Mouse (Mus musculus) heart, postnatal 10 days (tissue): ENCODE results near the gene Scn11a. TPM values are rescaled to one million over a fixed set of nuclear protein-coding genes. Genes with fewer than 3 reads are reported as not detected.

Experiments
- DNase-seq, 2 experiments: peaks; one replicate each; pipeline ENCODE4 v3.0.0; 2021
- intact Hi-C: fragments of 180-260 bp; cut with DNase I; formaldehyde crosslinking; loops from one replicate; pipeline ENCODE4 v1.15.1; 2025
- total RNA-seq, 2 experiments: library from RNA; stranded (reverse); gene quantifications; 2 replicates each; pipeline ENCODE4 v1.2.3; 2021

Scn11a gene
- total RNA-seq, result under 1 TPM; 0.07 to 0.12 TPM

GRCm38 (mm10) chr9:119825297-119825696 lies at the start of gene Scn11a:
Gene Scn11a, minus strand, starts transcription at chr9:119825456.
- intact Hi-C loops, result no loop called here
- no peak for DNase-seq

GRCm38 (mm10) chr9:119854170-119854569 lies 28.9 kb upstream of the Scn11a start:
- intact Hi-C loops, result no loop called here
- no peak for DNase-seq

GRCm38 (mm10) chr9:119853071-119853846 lies 28.0 kb upstream of the Scn11a start:
- intact Hi-C loops, result no loop called here
- DNase-seq, result no peak

GRCm38 (mm10) chr9:119852347-119853030 lies 27.2 kb upstream of the Scn11a start:
- intact Hi-C loops, result no loop called here
- DNase-seq, result no peak

- no peak for DNase-seq
- intact Hi-C loops, result no loop called here
These were observed 24.0 kb upstream of the Scn11a start for GRCm38 (mm10) chr9:119849214-119849613.

- intact Hi-C loops, result no loop called here
- DNase-seq, result no peak
These were observed 23.4 kb upstream of the Scn11a start for GRCm38 (mm10) chr9:119848671-119849070.

- intact Hi-C loops, result no loop called here
- no peak for DNase-seq
These were observed 21.9 kb upstream of the Scn11a start for GRCm38 (mm10) chr9:119847187-119847586.

- intact Hi-C loops, result no loop called here
These were observed 19.5 kb upstream of the Scn11a start for GRCm38 (mm10) chr9:119844724-119845123.

GRCm38 (mm10) chr9:119843549-119843948 lies 18.3 kb upstream of the Scn11a start:
- DNase-seq, result no peak
- intact Hi-C loops, result loop anchor here (2.0 kb wide), 1 partner anchor 51 kb away; no protein-coding TSS in a partner anchor

More at GRCm38 (mm10) chr9:119844724-119845123, 19.5 kb upstream of the Scn11a start:
- DNase-seq, result no peak

- DNase-seq, result no peak
- intact Hi-C loops, result loop anchor here (2.0 kb wide), 1 partner anchor 50 kb away; no protein-coding TSS in a partner anchor
These were observed 17.4 kb upstream of the Scn11a start for GRCm38 (mm10) chr9:119842541-119843169.

- intact Hi-C loops, result loop anchor here (2.0 kb wide), 1 partner anchor 49 kb away; no protein-coding TSS in a partner anchor
- no peak for DNase-seq
These were observed 16.8 kb upstream of the Scn11a start for GRCm38 (mm10) chr9:119842091-119842490.

- no peak for DNase-seq
- intact Hi-C loops, result no loop called here
These were observed 15.9 kb upstream of the Scn11a start for GRCm38 (mm10) chr9:119841159-119841558.

GRCm38 (mm10) chr9:119835581-119836125 lies 10.4 kb upstream of the Scn11a start:
- intact Hi-C loops, result no loop called here

GRCm38 (mm10) chr9:119831001-119831400 lies 5.7 kb upstream of the Scn11a start:
- intact Hi-C loops, result no loop called here
- DNase-seq, result peak; percentile 8 to 19

More at GRCm38 (mm10) chr9:119835581-119836125, 10.4 kb upstream of the Scn11a start:
- no peak for DNase-seq

- no peak for DNase-seq
- intact Hi-C loops, result no loop called here
These were observed 1.5 kb downstream of the Scn11a start for GRCm38 (mm10) chr9:119823722-119824121.

- intact Hi-C loops, result no loop called here
- no peak for DNase-seq
These were observed 11.6 kb downstream of the Scn11a start for GRCm38 (mm10) chr9:119813631-119814030.

- intact Hi-C loops, result no loop called here
- DNase-seq, result no peak
These were observed 18.8 kb downstream of the Scn11a start for GRCm38 (mm10) chr9:119806491-119806890.

- intact Hi-C loops, result no loop called here
- DNase-seq, result no peak
These were observed 20.8 kb downstream of the Scn11a start for GRCm38 (mm10) chr9:119804501-119804847.

- intact Hi-C loops, result no loop called here
These were observed 21.3 kb downstream of the Scn11a start for GRCm38 (mm10) chr9:119803845-119804500.

GRCm38 (mm10) chr9:119803169-119803827 lies 22.0 kb downstream of the Scn11a start:
- intact Hi-C loops, result no loop called here
- no peak for DNase-seq

More at GRCm38 (mm10) chr9:119803845-119804500, 21.3 kb downstream of the Scn11a start:
- peak in 1 of 2 experiments; percentile 3 for DNase-seq
